Mouse (Mus musculus) liver, adult 2 months (tissue): ENCODE measurements around the gene Cfap45.

ENCODE experiments used
- CTCF ChIP-seq: fragments of 200-500 bp; IDR thresholded peaks from 2 replicates; pipeline ENCODE4 v1.5.1; 2011; ENCODE audit warnings: low read depth, low read length, control low read depth
- POLR2A ChIP-seq: fragments of 200-500 bp; IDR thresholded peaks from 2 replicates; pipeline ENCODE4 v1.6.1; 2011; ENCODE audit warnings: low read length, control low read depth; ENCODE audit not compliant: insufficient read depth; ENCODE audit errors: extremely low read depth

GRCm38 (mm10) chr1:172580116-172580515 is 59.5 kb downstream of the Cfap45 start:
- no peak for TF ChIP-seq CTCF
- no peak for TF ChIP-seq POLR2A
